Mouse (Mus musculus) limb, embryonic 14.5 days (tissue): ENCODE measurements at regions not wholly inside any gene's neighbourhood (a gene's known extent, or its start where the extent isn't known, plus 50 kb on each side); places are given as distances from the start of the nearest gene placed in this dataset.

Source experiments
- ATAC-seq: fragments of 200-750 bp; cut with Nextera tagmentation; 2 replicates; pipeline ENCODE4 v1.8.0; 2017; ENCODE audit warnings: low read depth, moderate number of reproducible peaks, moderate TSS enrichment; ENCODE audit not compliant: low FRiP score
- DNase-seq: peaks from one replicate; pipeline ENCODE4 v3.0.0-alpha.2; 2015; ENCODE audit warnings: low spot score
- H3K27ac ChIP-seq: fragments of 300-500 bp; sonication (generic); replicated peaks from 2 replicates; pipeline ENCODE4 v1.5.1; 2014; ENCODE audit warnings: low read depth, mild to moderate bottlenecking, low read length, moderate library complexity, mixed read lengths
- H3K27me3 ChIP-seq: fragments of 300-500 bp; sonication (generic); 2 replicates; pipeline ENCODE4 v1.6.1; 2014; ENCODE audit warnings: low read length, mixed read lengths; ENCODE audit not compliant: control insufficient read depth, insufficient read depth
- H3K36me3 ChIP-seq: fragments of 300-500 bp; sonication (generic); 2 replicates; pipeline ENCODE4 v1.6.1; 2014; ENCODE audit warnings: mild to moderate bottlenecking, low read length, moderate library complexity, mixed read lengths; ENCODE audit not compliant: control insufficient read depth, insufficient read depth
- H3K4me1 ChIP-seq: fragments of 300-500 bp; sonication (generic); 2 replicates; pipeline ENCODE4 v1.6.1; 2014; ENCODE audit warnings: antibody characterized with exemption, low read length, mixed read lengths; ENCODE audit not compliant: control insufficient read depth, insufficient read depth
- H3K4me2 ChIP-seq: fragments of 300-500 bp; sonication (generic); replicated peaks from 2 replicates; pipeline ENCODE4 v1.6.1; 2014; ENCODE audit warnings: low read depth, mild to moderate bottlenecking, low read length, moderate library complexity; ENCODE audit not compliant: severe bottlenecking
- H3K4me3 ChIP-seq: fragments of 300-500 bp; sonication (generic); replicated peaks from 2 replicates; pipeline ENCODE4 v1.5.1; 2014; ENCODE audit warnings: low read length
- H3K9ac ChIP-seq: fragments of 300-500 bp; sonication (generic); 2 replicates; pipeline ENCODE4 v1.6.1; 2014; ENCODE audit warnings: mild to moderate bottlenecking, low read depth, low read length, moderate library complexity; ENCODE audit not compliant: severe bottlenecking
- H3K9me3 ChIP-seq: fragments of 300-500 bp; sonication (generic); 2 replicates; pipeline ENCODE4 v1.6.1; 2016; ENCODE audit warnings: low read length; ENCODE audit not compliant: control insufficient read depth
- POLR2A ChIP-seq: fragments of 200-500 bp; IDR thresholded peaks from 2 replicates; pipeline ENCODE4 v1.8.0; 2012; ENCODE audit warnings: inconsistent platforms, mild to moderate bottlenecking, moderate library complexity, borderline replicate concordance; ENCODE audit not compliant: insufficient read depth, insufficient read length; ENCODE audit errors: extremely low read depth
- WGBS: fragments of 180-500 bp; shearing (Covaris S2); extraction: QIAGEN DNeasy Blood & Tissue Kit; methylation state at CpG from one replicate; pipeline ENCODE4 v1.1.7; 2014; 5-methylcytosine and 5-hydroxymethylcytosine counted together

DNA sequence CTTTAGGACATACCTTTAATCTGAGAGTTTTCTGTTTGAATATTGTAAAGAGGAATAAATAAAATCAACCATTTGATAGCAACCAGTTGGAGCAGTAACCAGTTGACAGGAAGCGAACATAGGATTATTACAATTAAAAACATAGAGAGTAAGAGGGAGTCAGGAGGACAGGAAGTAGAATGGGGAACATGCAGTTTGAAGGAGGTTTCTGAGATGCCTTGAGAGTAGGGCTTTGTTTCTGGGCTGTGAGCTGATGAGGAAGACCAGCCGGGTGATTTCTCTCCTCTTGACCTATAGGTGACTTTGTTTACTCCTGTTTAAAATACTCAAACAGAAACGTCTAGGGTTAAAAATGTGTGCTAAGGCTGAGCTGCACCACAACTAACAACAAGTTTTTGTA lies 160.6 kb upstream of the Ctso start:
- ATAC-seq = no peak
- WGBS = 69% methylated on average over 3 of the region's 3 CpGs

DNA sequence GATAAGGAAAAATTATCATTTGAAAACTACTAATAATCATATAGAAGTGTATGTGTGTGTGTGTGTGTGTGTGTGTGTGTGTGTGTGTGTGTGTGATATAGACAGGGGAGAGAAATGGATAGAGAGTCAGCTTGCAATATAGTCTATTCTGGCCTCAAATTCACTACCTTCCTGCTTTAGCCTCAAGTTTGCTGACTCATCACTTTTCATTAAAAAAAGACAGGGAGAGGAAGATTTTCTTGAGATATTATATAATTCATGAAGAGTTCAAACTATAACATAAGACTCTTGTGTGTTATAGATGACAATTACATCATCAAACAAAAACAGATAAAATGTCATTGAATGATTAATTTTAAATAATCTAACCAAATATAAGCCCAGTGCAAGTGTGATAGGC lies 159.4 kb upstream of the Ctso start:
- Histone ChIP-seq H3K9ac (no peak overlapping the region), H3K27ac (no peak overlapping the region), H3K9me3 (no peaks in the 10 kb centered on the region), H3K4me1 (no peaks in the 10 kb centered on the region), H3K36me3 (no peaks in the 10 kb centered on the region), H3K4me2 (no peak overlapping the region), H3K27me3 (no peaks in the 10 kb centered on the region), H3K4me3 (no peak overlapping the region)
- DNase-seq = no peak
- TF ChIP-seq POLR2A = no peak
- no peak for ATAC-seq

More for the DNA sequence above, 160.6 kb upstream of the Ctso start:
- Histone ChIP-seq H3K27me3 (no peaks in the 10 kb centered on the region), H3K4me2 (no peak overlapping the region), H3K9me3 (no peaks in the 10 kb centered on the region), H3K4me3 (no peak overlapping the region), H3K4me1 (no peaks in the 10 kb centered on the region), H3K36me3 (no peaks in the 10 kb centered on the region), H3K9ac (no peak overlapping the region), H3K27ac (no peak overlapping the region)
- no peak for TF ChIP-seq POLR2A
- DNase-seq = no peak

DNA sequence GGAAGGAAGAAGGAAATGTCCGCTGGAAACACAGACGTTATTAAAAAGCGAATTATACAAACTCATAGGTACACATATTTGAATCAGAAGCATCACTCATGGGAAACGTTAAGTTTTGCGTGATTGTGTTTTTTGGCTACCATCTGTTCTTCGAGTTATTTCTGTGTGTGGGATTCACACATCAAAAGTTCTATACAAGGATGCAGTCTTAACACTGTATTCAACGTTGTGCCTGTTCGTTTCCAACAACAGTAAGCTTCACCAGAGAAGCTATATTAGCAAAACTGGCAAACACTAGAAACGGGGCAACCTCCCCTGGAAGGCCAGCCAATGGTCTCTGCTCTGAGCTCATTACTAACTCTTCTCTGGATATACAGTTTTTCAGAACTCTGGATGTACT lies 150.3 kb upstream of the Ctso start:
- H3K9me3 ChIP-seq = no peaks in the 10 kb centered on the region
- no peak overlapping the region for H3K4me2 ChIP-seq
- H3K27me3 ChIP-seq = no peaks in the 10 kb centered on the region
- no peak overlapping the region for H3K9ac ChIP-seq
- H3K4me3 ChIP-seq = no peak overlapping the region
- no peak overlapping the region for H3K27ac ChIP-seq
- 73% methylated on average over 9 of the region's 9 CpGs for WGBS
- ATAC-seq (no peak), DNase-seq (no peak)
- TF ChIP-seq POLR2A = no peak
- peaks cover 8% of the 10 kb centered on the region; the same call in 1 of the 2 replicates for H3K4me1 ChIP-seq
- H3K36me3 ChIP-seq = no peaks in the 10 kb centered on the region

DNA sequence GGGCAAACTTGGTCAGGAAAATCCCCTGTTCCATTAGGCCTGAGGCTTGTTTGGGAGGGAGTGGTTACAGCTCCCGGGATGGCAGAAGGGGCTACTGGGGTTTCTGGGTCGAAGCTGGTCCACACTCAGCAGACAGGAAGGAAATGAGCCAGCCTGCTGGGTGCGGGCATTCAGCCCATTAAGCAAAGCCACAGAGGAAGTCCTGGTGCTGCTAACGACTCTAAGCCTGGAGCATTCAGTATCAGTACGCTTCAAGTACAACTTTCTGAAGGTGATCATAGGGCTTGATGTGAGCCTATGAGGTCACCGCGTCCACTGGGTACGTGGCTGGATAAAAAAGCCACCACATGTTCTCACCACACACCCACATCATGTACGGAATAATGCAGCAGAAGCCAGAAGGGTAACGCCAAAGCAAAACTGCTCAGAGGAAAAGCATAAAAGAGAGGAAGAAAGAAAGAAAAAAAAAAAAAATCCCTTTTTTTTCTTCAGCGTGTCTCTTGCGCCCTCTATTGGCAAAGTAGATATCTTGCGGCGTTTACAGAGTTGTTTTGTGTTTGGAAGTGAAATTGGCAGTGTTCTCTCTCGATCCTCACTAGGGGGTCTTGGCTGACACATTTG lies 149.4 kb upstream of the Ctso start:
- H3K4me2 ChIP-seq = peak overlapping the region; percentile 46
- peak overlapping the region; percentile 22 for H3K4me3 ChIP-seq

DNA sequence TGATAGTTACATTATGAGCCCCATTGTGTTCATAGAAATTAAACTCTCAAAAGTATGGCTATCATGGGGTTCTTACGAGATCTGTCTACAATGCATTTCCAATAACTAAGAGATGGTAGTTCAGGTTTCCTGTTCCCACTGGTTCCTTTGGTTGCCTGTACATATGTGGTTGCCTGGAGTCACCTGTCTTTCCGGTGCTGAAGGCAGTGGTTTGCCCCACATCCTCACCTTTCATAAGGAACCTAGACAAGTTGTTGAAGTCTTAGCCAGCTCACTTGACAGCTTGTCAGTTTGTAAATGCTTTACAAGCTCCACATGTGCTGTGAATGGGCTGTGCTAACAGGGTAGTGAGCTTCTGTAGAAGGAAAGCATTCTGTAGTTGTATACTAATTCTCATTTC lies 143.5 kb upstream of the Ctso start:
- Histone ChIP-seq H3K27ac (no peak overlapping the region), H3K4me1 (no peaks in the 10 kb centered on the region), H3K36me3 (no peaks in the 10 kb centered on the region), H3K9ac (no peak overlapping the region), H3K4me2 (no peak overlapping the region), H3K9me3 (no peaks in the 10 kb centered on the region), H3K4me3 (no peak overlapping the region), H3K27me3 (no peaks in the 10 kb centered on the region)
- DNase-seq (no peak), ATAC-seq (no peak)
- TF ChIP-seq POLR2A = no peak
- WGBS = 75% methylated on average over 2 of the region's 2 CpGs

More for the DNA sequence above, 149.4 kb upstream of the Ctso start:
- DNase-seq (peak; percentile 84), ATAC-seq (peak; percentile 37; the same call in 1 of the 2 replicates)
- TF ChIP-seq POLR2A = no peak
- 3% methylated on average over 15 of the region's 15 CpGs for WGBS
- peaks cover 8% of the 10 kb centered on the region; the same call in 1 of the 2 replicates for H3K4me1 ChIP-seq
- peak overlapping the region; percentile 40; the same call in 1 of the 2 replicates for H3K27ac ChIP-seq
- no peaks in the 10 kb centered on the region for H3K36me3 ChIP-seq
- H3K27me3 ChIP-seq = no peaks in the 10 kb centered on the region
- peak overlapping the region; percentile 40 for H3K9ac ChIP-seq
- H3K9me3 ChIP-seq = no peaks in the 10 kb centered on the region
